Mouse (Mus musculus): ENCODE results near the gene Iqcc.

DNA sequence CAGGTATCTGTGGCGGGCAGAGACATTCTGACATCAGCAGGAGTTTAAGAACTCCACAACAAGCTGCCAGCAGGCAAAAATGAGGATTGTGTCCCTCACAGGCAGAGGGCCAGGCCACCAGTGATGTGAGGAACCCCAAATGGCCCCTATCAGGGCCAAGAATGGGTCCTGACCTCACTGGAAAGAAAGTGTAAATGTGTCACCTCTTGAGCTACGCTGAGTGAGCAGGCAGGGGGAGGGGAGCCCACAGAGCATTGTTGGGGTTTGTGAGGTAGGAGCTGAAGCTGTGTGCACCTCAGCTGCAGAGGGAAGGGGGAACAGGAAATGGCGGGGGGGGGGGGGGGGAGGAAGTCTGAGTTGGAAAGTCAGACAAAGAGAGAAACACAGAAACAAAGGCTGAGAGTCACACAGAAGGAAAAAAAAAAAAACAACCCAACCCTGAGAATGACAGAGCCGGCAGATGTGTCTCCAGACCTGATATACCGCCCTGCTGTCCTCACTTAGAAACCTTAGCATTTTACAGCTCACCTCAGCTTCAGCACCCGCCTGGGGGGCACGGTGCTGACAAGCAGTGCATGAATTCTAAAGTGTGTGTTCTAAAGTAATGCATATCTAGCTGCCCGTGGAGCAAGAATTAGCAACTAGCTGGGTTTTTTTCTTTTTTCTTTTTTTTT, 43.6 kb downstream of the Iqcc start:
- TF ChIP-seq FLI1 (IDR thresholded peaks at IDR 0.05; ENCODE audit: low read length) (no peak), GATA1 (IDR thresholded peaks at IDR 0.05; ENCODE audit: borderline replicate concordance, low read length) (no peak)
